Mouse (Mus musculus): ENCODE measurements at regions not wholly inside any gene's neighbourhood (a gene's known extent, or its start where the extent isn't known, plus 50 kb on each side); places are given as distances from the start of the nearest gene placed in this dataset.

GRCm38 (mm10) chr1:194208034-194209000, 409.7 kb upstream of the Plxna2 start:
- no peak for DNase-seq (ENCODE audit: low spot score in 2 of 2)

GRCm38 (mm10) chr1:194197516-194197915, 420.5 kb upstream of the Plxna2 start:
- no peak for DNase-seq (ENCODE audit: low spot score in 2 of 2)

- no peak for DNase-seq (ENCODE audit: low spot score in 2 of 2)
Measured at GRCm38 (mm10) chr1:194182293-194182692, 435.7 kb upstream of the Plxna2 start.

GRCm38 (mm10) chr1:194161469-194161868, 456.5 kb upstream of the Plxna2 start:
- no peak for DNase-seq (ENCODE audit: low spot score in 2 of 2)

GRCm38 (mm10) chr1:194160761-194161461, 457.1 kb upstream of the Plxna2 start:
- no peak for DNase-seq (ENCODE audit: low spot score in 2 of 2)

GRCm38 (mm10) chr1:194157268-194157667, 460.8 kb upstream of the Plxna2 start:
- no peak for DNase-seq (ENCODE audit: low spot score in 2 of 2)

- no peak for DNase-seq (ENCODE audit: low spot score in 2 of 2)
Measured at GRCm38 (mm10) chr1:194148416-194149364, 469.3 kb upstream of the Plxna2 start.

- DNase-seq (ENCODE audit: low spot score in 2 of 2) = no peak
Measured at GRCm38 (mm10) chr1:194117631-194118360, 500.2 kb upstream of the Plxna2 start.

GRCm38 (mm10) chr1:194114399-194114798, 503.6 kb upstream of the Plxna2 start:
- no peak for DNase-seq (ENCODE audit: low spot score in 2 of 2)

- no peak for DNase-seq (ENCODE audit: low spot score in 2 of 2)
Measured at GRCm38 (mm10) chr1:194111931-194112330, 506.1 kb upstream of the Plxna2 start.

- DNase-seq (ENCODE audit: low spot score in 2 of 2) = no peak
Measured at GRCm38 (mm10) chr1:194109172-194110071, 508.6 kb upstream of the Plxna2 start.

- DNase-seq (ENCODE audit: low spot score in 2 of 2) = no peak
Measured at GRCm38 (mm10) chr1:194108132-194108531, 509.9 kb upstream of the Plxna2 start.

GRCm38 (mm10) chr1:194107271-194107938, 510.6 kb upstream of the Plxna2 start:
- DNase-seq (ENCODE audit: low spot score in 2 of 2) = no peak

GRCm38 (mm10) chr1:194089918-194090548, 528.0 kb upstream of the Plxna2 start:
- no peak for DNase-seq (ENCODE audit: low spot score in 2 of 2)

GRCm38 (mm10) chr1:194058512-194058911, 559.5 kb upstream of the Plxna2 start:
- DNase-seq (ENCODE audit: low spot score in 2 of 2) = no peak

GRCm38 (mm10) chr1:194056544-194056943, 561.5 kb upstream of the Plxna2 start:
- no peak for DNase-seq (ENCODE audit: low spot score in 2 of 2)

GRCm38 (mm10) chr1:194049746-194050351, 568.2 kb upstream of the Plxna2 start:
- DNase-seq (ENCODE audit: low spot score in 2 of 2) = no peak
